Mouse (Mus musculus): ENCODE results near the gene Prmt2. TPM values are rescaled to one million over a fixed set of nuclear protein-coding genes. Genes with fewer than 3 reads are reported as not detected.

Prmt2 gene
- polyA plus RNA-seq, 1 experiment from 2014 or later, result 131 TPM

DNA sequence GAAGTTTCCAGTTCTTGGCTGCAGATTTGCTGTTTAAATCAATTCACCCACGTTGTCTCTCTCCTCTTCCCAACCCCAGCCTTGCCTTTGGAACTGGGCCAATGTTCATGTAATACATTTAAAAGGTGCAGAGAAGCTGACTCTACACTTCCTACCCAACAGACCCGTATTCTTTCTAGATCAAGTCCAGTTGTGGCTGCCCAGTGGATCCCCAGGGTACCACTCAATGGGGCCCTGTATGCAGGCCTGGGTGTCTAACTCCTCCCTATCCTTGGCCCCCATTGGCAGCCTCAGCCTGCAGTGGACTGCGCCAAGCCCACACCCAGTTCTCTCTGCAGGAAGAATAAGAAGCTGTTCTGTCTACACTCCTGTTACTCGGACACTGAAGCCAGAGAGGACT, 15.9 kb upstream of the Prmt2 start, which contains the start of gene S100b:
S100b (plus strand) TSS at position 318 of the 400 bp plus-strand sequence.
- no peak for ATAC-seq (ENCODE audit: low FRiP score, low read depth)

DNA sequence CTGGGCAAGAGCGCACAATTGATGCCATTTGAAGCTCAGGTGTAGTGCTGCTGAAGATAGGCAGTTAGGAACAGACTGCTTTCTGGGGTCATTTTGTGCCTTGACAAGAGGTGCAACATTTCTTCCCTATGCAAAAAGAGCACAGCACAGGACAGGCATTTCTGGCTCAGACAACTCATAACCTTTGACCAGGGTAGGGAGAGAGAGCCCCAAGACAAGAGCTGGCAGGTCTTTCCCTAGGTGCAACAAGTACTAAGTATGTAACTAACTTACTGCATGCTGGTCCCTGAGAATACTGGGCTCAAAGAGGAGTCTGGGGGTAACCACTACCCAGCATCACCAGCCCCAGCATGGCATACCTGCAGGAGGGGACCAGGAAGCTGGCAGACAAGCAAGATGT, 15.4 kb upstream of the Prmt2 start:
- H3K4me2 ChIP-seq (replicated peaks), result no peak overlapping the region
- no peak for ATAC-seq (ENCODE audit: low FRiP score, low read depth)
- WGBS, result 97% methylated on average over 1 of the region's 1 CpGs
- no peaks in the 10 kb centered on the region for H3K27me3 ChIP-seq
- 0 out of 2 replicates have a peak, but pooled peaks cover 1% of the 10 kb centered on the region for H3K4me1 ChIP-seq
- no peaks in the 10 kb centered on the region for H3K9me3 ChIP-seq
- H3K36me3 ChIP-seq, result no peaks in the 10 kb centered on the region
- no peak overlapping the region for H3K9ac ChIP-seq (replicated peaks)
- H3K4me3 ChIP-seq, result no peak overlapping the region
- H3K27ac ChIP-seq (replicated peaks), result no peak overlapping the region

More for the DNA sequence above, 15.9 kb upstream of the Prmt2 start, which contains the start of gene S100b:
- Histone ChIP-seq H3K27ac (replicated peaks) (no peak within 1 kb of the TSS), H3K27me3 (no peaks in the 10 kb centered on the region), H3K4me2 (replicated peaks) (no peak within 1 kb of the TSS), H3K4me1 (no peaks in the 10 kb centered on the region), H3K9me3 (no peaks in the 10 kb centered on the region), H3K36me3 (no peaks in the 10 kb centered on the region), H3K4me3 (no peak within 1 kb of the TSS), H3K9ac (replicated peaks) (no peak within 1 kb of the TSS)
- WGBS, result 75% methylated on average over 4 of the region's 4 CpGs

- 76% methylated on average over 7 of the region's 7 CpGs for WGBS
- Histone ChIP-seq H3K9ac (replicated peaks) (no peak overlapping the region), H3K27me3 (no peaks in the 10 kb centered on the region), H3K36me3 (no peaks in the 10 kb centered on the region), H3K4me2 (replicated peaks) (no peak overlapping the region), H3K4me1 (0 out of 2 replicates have a peak, but pooled peaks cover 5% of the 10 kb centered on the region), H3K4me3 (no peak overlapping the region), H3K27ac (replicated peaks) (no peak overlapping the region; the same call in 1 of the 2 replicates), H3K9me3 (no peaks in the 10 kb centered on the region)
- no peak for ATAC-seq (ENCODE audit: low FRiP score, low read depth)
Observed at GRCm38 (mm10) chr10:76250870-76251269, 13.2 kb upstream of the Prmt2 start.

GRCm38 (mm10) chr10:76248647-76248968, 10.9 kb upstream of the Prmt2 start:
- H3K27me3 ChIP-seq, result no peaks in the 10 kb centered on the region
- H3K36me3 ChIP-seq, result no peaks in the 10 kb centered on the region
- ATAC-seq (ENCODE audit: low FRiP score, low read depth), result no peak
- H3K9ac ChIP-seq (replicated peaks), result no peak overlapping the region
- no peaks in the 10 kb centered on the region for H3K9me3 ChIP-seq
- 78% methylated on average over 5 of the region's 5 CpGs for WGBS
- H3K27ac ChIP-seq (replicated peaks), result no peak overlapping the region
- H3K4me2 ChIP-seq (replicated peaks), result no peak overlapping the region
- 0 out of 2 replicates have a peak, but pooled peaks cover 5% of the 10 kb centered on the region for H3K4me1 ChIP-seq
- H3K4me3 ChIP-seq, result no peak overlapping the region

- no peaks in the 10 kb centered on the region for H3K27me3 ChIP-seq
- 0 out of 2 replicates have a peak, but pooled peaks cover 5% of the 10 kb centered on the region for H3K4me1 ChIP-seq
- no peaks in the 10 kb centered on the region for H3K9me3 ChIP-seq
- WGBS, result 36% methylated on average over 21 of the region's 21 CpGs
- H3K4me3 ChIP-seq, result no peak overlapping the region
- ATAC-seq (ENCODE audit: low FRiP score, low read depth), result no peak
- no peak overlapping the region for H3K9ac ChIP-seq (replicated peaks)
- no peak overlapping the region for H3K27ac ChIP-seq (replicated peaks)
- no peaks in the 10 kb centered on the region for H3K36me3 ChIP-seq
- H3K4me2 ChIP-seq (replicated peaks), result no peak overlapping the region
Observed at GRCm38 (mm10) chr10:76247960-76248646, 10.4 kb upstream of the Prmt2 start.

GRCm38 (mm10) chr10:76246601-76247000, 8.9 kb upstream of the Prmt2 start:
- Histone ChIP-seq H3K27me3 (no peaks in the 10 kb centered on the region), H3K9me3 (no peaks in the 10 kb centered on the region), H3K27ac (replicated peaks) (no peak overlapping the region), H3K9ac (replicated peaks) (no peak overlapping the region), H3K4me3 (no peak overlapping the region), H3K4me2 (replicated peaks) (no peak overlapping the region), H3K36me3 (no peaks in the 10 kb centered on the region), H3K4me1 (0 out of 2 replicates have a peak, but pooled peaks cover 5% of the 10 kb centered on the region)
- ATAC-seq (ENCODE audit: low FRiP score, low read depth), result no peak
- WGBS, result 56% methylated on average over 4 of the region's 4 CpGs

- H3K4me3 ChIP-seq, result no peak overlapping the region
- no peak overlapping the region for H3K4me2 ChIP-seq (replicated peaks)
- no peaks in the 10 kb centered on the region for H3K36me3 ChIP-seq
- ATAC-seq (ENCODE audit: low FRiP score, low read depth), result no peak
- 74% methylated on average over 2 of the region's 2 CpGs for WGBS
- H3K4me1 ChIP-seq, result 0 out of 2 replicates have a peak, but pooled peaks cover 5% of the 10 kb centered on the region
- H3K27me3 ChIP-seq, result no peaks in the 10 kb centered on the region
- no peak overlapping the region for H3K9ac ChIP-seq (replicated peaks)
- H3K27ac ChIP-seq (replicated peaks), result no peak overlapping the region
- no peaks in the 10 kb centered on the region for H3K9me3 ChIP-seq
Observed at GRCm38 (mm10) chr10:76245106-76245505, 7.4 kb upstream of the Prmt2 start.

GRCm38 (mm10) chr10:76239401-76239800, 1.7 kb upstream of the Prmt2 start:
- Histone ChIP-seq H3K9me3 (no peaks in the 10 kb centered on the region), H3K4me2 (replicated peaks) (no peak overlapping the region), H3K27ac (replicated peaks) (no peak overlapping the region), H3K9ac (replicated peaks) (no peak overlapping the region), H3K4me3 (no peak overlapping the region), H3K27me3 (peaks cover 12% of the 10 kb centered on the region; the same call in 1 of the 2 replicates), H3K36me3 (no peaks in the 10 kb centered on the region), H3K4me1 (peaks cover 20% of the 10 kb centered on the region)
- no peak for ATAC-seq (ENCODE audit: low FRiP score, low read depth)
- 74% methylated on average over 4 of the region's 4 CpGs for WGBS

GRCm38 (mm10) chr10:76229627-76230026, 8.0 kb downstream of the Prmt2 start:
- H3K9ac ChIP-seq (replicated peaks), result no peak overlapping the region
- H3K4me3 ChIP-seq, result no peak overlapping the region
- H3K4me1 ChIP-seq, result no peaks in the 10 kb centered on the region
- WGBS, result 91% methylated on average over 1 of the region's 1 CpGs
- H3K27me3 ChIP-seq, result no peaks in the 10 kb centered on the region
- H3K36me3 ChIP-seq, result peaks cover 18% of the 10 kb centered on the region
- ATAC-seq (ENCODE audit: low FRiP score, low read depth), result no peak
- H3K9me3 ChIP-seq, result no peaks in the 10 kb centered on the region
- no peak overlapping the region for H3K27ac ChIP-seq (replicated peaks)
- H3K4me2 ChIP-seq (replicated peaks), result no peak overlapping the region

DNA sequence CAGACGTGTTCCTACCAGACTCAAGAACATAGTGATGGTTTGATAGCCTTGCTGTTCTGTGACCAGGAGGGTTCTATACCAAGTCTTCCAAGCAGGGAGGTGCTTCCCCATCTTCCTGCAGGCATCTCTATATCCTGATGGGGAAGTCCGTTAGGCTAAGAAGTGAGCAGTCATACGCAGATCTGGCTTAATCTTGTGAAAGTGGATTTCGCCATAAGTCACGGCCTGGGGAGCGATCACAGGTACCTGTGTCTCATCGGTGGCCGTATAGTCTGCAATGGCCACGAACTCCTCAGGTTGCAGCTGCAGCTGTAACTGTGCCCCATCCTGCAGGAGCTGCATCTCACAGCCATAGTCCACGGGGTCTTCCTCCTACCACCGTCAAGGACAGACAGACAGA, 11.7 kb downstream of the Prmt2 start:
- 93% methylated on average over 11 of the region's 11 CpGs for WGBS
- peaks cover 54% of the 10 kb centered on the region for H3K36me3 ChIP-seq

DNA sequence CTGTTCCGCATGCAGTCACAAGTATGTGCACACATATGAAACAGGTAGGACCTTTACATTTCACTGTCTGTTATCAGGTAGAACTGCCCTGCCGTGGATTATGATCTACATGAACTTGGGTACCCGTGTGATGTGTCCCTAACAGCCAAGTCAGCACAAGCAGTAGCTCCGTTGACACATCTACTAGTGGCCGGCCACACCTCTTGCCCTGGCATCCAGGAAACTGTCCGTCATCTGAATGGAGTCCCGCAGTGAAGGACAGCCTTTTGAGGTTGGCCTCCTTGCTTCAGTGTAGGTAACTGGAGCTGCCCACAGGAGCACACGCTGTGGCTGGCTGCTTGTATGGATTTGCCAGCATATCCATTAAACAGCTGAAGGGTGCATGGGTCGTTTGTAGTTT, 19.4 kb downstream of the Prmt2 start:
- Histone ChIP-seq H3K27me3 (no peaks in the 10 kb centered on the region), H3K36me3 (peaks cover 98% of the 10 kb centered on the region), H3K4me3 (no peak overlapping the region), H3K4me2 (replicated peaks) (no peak overlapping the region), H3K9me3 (peaks cover 11% of the 10 kb centered on the region), H3K4me1 (no peaks in the 10 kb centered on the region), H3K9ac (replicated peaks) (no peak overlapping the region), H3K27ac (replicated peaks) (no peak overlapping the region)
- 88% methylated on average over 9 of the region's 9 CpGs for WGBS
- no peak for ATAC-seq (ENCODE audit: low FRiP score, low read depth)

More for the DNA sequence above, 11.7 kb downstream of the Prmt2 start:
- no peaks in the 10 kb centered on the region for H3K4me1 ChIP-seq
- H3K4me2 ChIP-seq (replicated peaks), result no peak overlapping the region
- no peak overlapping the region for H3K27ac ChIP-seq (replicated peaks)
- no peak for ATAC-seq (ENCODE audit: low FRiP score, low read depth)
- no peaks in the 10 kb centered on the region for H3K9me3 ChIP-seq
- H3K27me3 ChIP-seq, result no peaks in the 10 kb centered on the region
- no peak overlapping the region for H3K9ac ChIP-seq (replicated peaks)
- H3K4me3 ChIP-seq, result no peak overlapping the region

GRCm38 (mm10) chr10:76217056-76217455, 20.6 kb downstream of the Prmt2 start:
- WGBS, result 96% methylated on average over 17 of the region's 17 CpGs
- no peak overlapping the region for H3K4me3 ChIP-seq
- no peak overlapping the region for H3K27ac ChIP-seq (replicated peaks)
- H3K9ac ChIP-seq (replicated peaks), result no peak overlapping the region
- no peak for ATAC-seq (ENCODE audit: low FRiP score, low read depth)
- peaks cover 98% of the 10 kb centered on the region for H3K36me3 ChIP-seq
- no peaks in the 10 kb centered on the region for H3K4me1 ChIP-seq
- no peaks in the 10 kb centered on the region for H3K27me3 ChIP-seq
- H3K4me2 ChIP-seq (replicated peaks), result no peak overlapping the region
- H3K9me3 ChIP-seq, result peaks cover 11% of the 10 kb centered on the region

DNA sequence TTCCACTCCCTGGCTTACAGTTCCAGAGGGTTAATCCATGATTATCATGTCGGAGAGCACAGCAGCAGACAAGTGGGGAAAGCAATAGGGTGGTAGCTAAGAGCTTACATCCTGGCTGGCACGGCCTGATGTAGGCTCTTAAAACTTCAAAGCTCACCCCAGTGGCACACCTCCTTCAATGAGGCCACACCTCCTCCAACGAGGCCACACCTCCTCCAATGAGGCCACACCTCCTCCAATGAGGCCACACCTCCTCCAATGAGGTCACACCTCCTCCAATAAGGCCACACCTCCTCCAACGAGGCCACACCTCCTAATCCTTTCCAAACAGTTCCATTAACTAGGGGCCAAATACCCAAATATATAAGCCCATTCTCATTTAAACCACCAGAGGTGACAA, 23.5 kb downstream of the Prmt2 start:
- no peak overlapping the region for H3K4me2 ChIP-seq (replicated peaks)
- no peak overlapping the region for H3K9ac ChIP-seq (replicated peaks)
- WGBS, result 93% methylated on average over 4 of the region's 4 CpGs
- peaks cover 85% of the 10 kb centered on the region for H3K36me3 ChIP-seq
- no peaks in the 10 kb centered on the region for H3K4me1 ChIP-seq
- peaks cover 11% of the 10 kb centered on the region for H3K9me3 ChIP-seq
- H3K4me3 ChIP-seq, result no peak overlapping the region
- no peak overlapping the region for H3K27ac ChIP-seq (replicated peaks)
- H3K27me3 ChIP-seq, result no peaks in the 10 kb centered on the region
- ATAC-seq (ENCODE audit: low FRiP score, low read depth), result no peak
